Mouse (Mus musculus) monocyte, adult 2 months (primary cell): ENCODE measurements at regions not wholly inside any gene's neighbourhood (a gene's known extent, or its start where the extent isn't known, plus 50 kb on each side); places are given as distances from the start of the nearest gene placed in this dataset.

Source experiments
- DNase-seq, 2 experiments: peaks; one replicate each; pipeline ENCODE4 v3.0.0; 2022; ENCODE audit warnings: low spot score in 2 of 2, low read depth in 1 of 2

DNA sequence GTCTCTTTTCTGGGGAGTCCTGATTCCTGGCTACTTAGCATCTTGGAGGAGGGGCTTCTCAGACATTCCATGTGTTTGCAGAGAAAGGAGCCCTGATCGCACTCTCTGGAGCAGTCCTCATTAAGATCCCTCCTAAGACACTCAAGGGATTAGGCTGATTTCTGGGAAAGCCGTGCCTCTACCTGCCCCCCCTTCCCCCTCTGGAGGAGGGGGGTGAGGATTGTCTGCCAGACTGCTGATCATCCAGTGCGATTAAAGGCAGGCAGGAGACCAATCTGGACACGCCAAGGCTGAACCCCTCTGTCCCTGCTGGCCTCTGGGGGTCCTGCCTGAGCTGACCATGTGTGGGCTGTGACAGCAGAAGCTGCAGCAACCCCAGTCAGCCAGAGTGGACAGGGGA, 65.4 kb downstream of the Vegfa start:
- DNase-seq, result no peak

- no peak for DNase-seq
Observed at GRCm38 (mm10) chr17:45964031-45964430, 68.1 kb downstream of the Vegfa start.

GRCm38 (mm10) chr17:45963332-45963731, 68.8 kb downstream of the Vegfa start:
- DNase-seq, result no peak

- no peak for DNase-seq
Observed at GRCm38 (mm10) chr17:45961626-45962319, 70.4 kb downstream of the Vegfa start.

- no peak for DNase-seq
Observed at GRCm38 (mm10) chr17:45958094-45958881, 73.9 kb downstream of the Vegfa start.

GRCm38 (mm10) chr17:45955481-45955880, 76.7 kb downstream of the Vegfa start:
- no peak for DNase-seq

DNA sequence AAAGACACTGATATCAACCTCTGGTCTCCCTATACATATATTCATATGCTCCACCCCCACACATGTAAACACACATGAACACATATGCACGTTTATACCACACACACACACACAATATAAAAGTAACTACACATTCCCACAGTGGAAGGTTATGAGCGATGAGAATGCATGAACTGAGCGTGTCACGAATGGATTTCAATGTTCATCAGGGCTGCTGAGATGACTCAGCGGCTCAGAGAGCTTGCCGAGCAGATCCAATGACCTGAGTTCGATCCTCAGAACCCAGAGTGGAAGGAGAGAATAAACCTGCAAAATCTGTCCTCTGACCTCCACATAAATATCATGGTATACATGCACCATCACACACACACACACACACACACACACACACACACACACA, 77.3 kb downstream of the Vegfa start:
- no peak for DNase-seq

DNA sequence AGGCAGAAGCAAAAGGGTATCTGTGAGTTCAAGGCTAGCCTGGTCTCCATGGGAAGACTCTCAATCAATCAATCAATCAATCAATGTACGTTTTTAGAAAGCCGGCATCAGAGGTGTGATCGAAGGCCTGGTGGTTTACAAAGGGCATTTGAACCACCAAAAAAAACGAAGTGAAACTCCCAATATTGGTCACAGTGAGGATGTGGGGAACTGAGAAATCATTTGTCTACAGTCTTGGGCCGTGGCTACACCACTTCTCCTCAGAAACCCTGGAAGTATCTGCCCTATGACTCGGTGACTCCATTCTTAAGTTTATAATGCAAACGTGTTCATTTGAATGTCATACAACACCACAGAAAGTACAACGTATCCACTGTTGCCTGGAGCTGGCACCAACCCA, 78.6 kb downstream of the Vegfa start:
- DNase-seq, result peak in 1 of 2 experiments; percentile 22

DNA sequence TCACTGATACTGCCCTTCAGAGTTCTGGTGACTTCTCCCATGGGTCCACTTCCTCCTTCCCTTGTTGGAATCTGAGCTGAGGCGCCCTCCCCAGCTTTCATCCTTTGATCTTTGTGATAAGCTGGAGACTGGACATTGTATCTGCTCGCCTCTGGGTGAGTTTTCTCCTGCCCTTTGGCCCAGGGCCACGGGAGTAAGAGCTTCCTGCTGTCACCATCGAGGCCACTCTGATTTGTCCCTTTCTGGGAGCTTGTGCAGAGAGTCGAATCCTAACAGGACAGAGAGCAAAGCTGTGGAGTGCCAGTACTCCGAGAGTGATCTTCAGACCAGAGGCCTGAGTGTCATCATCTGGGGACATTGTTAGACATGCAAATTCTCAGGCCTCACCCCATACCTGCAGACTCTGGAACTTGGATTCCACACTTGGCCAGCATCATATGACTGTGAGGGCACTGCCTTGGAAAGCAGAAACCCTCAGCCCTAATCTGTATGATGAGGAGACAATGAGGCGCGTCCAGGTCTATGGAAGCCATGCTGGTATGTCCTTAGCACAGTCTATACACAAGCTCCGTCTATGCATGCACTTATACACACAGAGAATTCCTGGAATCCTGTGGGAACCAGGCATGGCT, 81.5 kb downstream of the Vegfa start:
- no peak for DNase-seq

GRCm38 (mm10) chr17:45949141-45949540, 83.0 kb downstream of the Vegfa start:
- no peak for DNase-seq

DNA sequence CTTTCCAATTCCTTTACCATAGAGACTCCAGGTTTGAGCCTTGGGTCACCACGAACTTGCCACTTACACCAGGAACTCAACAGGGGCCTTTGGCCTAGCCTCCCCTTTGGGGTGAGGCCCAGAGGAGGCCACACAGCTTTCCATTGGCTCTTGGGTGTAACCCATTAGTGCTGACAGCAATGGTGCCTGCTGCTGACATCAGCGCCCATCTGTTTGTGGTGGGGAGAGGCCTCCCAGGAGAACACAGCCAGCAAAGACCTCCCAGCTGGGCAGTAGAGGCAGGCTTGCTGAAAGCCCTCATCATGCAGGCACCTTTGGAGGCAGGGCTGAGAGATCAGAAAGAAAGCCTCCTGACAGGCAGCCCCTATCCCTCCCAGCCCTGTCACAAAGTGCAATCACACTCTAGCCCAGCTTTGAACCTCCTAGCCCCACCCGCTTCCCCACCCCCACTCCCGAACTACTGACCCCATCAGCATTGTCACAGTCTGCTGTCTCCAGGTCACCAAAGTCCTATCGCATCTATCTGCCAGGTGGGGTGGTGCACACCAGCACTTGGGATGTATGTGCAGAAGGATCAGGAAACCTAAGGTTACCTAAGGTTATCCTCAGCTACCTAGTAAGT, 83.7 kb downstream of the Vegfa start:
- DNase-seq, result no peak

GRCm38 (mm10) chr17:45945005-45945404, 87.2 kb downstream of the Vegfa start:
- DNase-seq, result no peak

DNA sequence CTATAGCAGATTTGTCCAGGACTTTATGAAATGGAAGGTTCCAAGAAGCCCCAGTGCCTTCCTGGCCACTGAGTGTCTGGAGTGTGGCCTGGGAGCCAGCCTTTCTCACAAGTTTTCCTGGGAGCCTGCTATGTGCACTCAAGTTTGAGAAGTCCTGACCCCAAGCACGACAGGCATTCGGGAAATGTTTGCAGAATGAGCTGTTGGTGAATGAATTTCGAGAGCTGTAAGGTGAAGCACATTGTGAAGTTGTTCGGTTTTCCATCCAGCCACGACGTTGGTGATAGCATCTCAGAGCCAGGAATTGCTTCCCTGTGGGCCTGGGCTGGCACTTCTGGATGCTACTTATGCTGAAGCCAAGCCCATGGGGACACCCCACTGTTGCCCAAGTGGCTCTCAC, 88.9 kb downstream of the Vegfa start:
- DNase-seq, result no peak

- DNase-seq, result no peak
Observed at GRCm38 (mm10) chr17:45941890-45942375, 90.2 kb downstream of the Vegfa start.

GRCm38 (mm10) chr17:45940121-45940813, 91.9 kb downstream of the Vegfa start:
- DNase-seq, result no peak

DNA sequence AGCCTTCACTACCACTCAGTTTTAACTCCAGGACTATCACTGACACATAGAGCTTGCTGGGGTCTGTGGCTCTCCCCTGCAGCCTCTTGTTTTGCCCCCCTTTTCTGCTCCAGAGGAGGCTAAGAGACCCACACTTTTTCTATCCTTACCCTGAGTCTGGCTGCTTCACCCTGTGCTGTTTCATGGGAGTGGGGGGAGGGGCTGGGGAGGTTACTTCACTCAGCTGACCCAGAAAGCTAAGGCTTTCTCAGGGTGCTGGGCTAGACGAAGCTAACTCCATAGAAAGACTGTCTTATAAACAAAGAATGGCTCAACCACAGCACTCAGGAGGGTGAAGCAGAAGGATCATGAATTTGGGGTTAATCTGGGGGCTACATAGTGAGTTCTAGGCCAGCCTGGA, 93.9 kb downstream of the Vegfa start:
- no peak for DNase-seq

GRCm38 (mm10) chr17:45936577-45936976, 95.6 kb downstream of the Vegfa start:
- no peak for DNase-seq

GRCm38 (mm10) chr17:45935291-45935690, 96.9 kb downstream of the Vegfa start:
- DNase-seq, result no peak

GRCm38 (mm10) chr17:45934002-45934401, 98.2 kb downstream of the Vegfa start:
- DNase-seq, result no peak

GRCm38 (mm10) chr17:45933034-45933433, 99.1 kb downstream of the Vegfa start:
- DNase-seq, result no peak

- DNase-seq, result no peak
Observed at GRCm38 (mm10) chr17:45932611-45933010, 99.6 kb downstream of the Vegfa start.
